In genomic region chr7:49807093-49807682, GRCm38 (mm10) we compare ENCODE assay signal across 24 mouse cellular contexts. TPM values are rescaled to one million over a fixed set of nuclear protein-coding genes. Genes with fewer than 3 reads are reported as not detected.
A peak's percentile ranks its signal among the peaks of the same experiment; 100 is the strongest.
DNase-seq lines count a peak whose midpoint lies in the region; ATAC-seq and TF ChIP-seq lines count a peak whose summit lies in the region.
"Had no signal": no experiment of that assay in that cellular context is flagged by ENCODE, and none has a peak within 500 bp of the region (broad histone marks: within the 10 kb centered on the region; RNA-seq: fewer than 3 reads in every experiment).

No protein-coding gene starts in this region.

- TF ChIP-seq CTCF in G1E (IDR thresholded peaks at IDR 0.05; ENCODE audit: low read depth, low read length) (no peak), MEL (IDR thresholded peaks at IDR 0.05 in 2 of 3, conservative IDR thresholded peaks at IDR 0.05 in 1 of 3; ENCODE audit: control insufficient read depth in 1 of 3, insufficient read depth in 1 of 3, low read depth in 2 of 3, low read length in 3 of 3, poor library complexity in 1 of 3, severe bottlenecking in 1 of 3) (no peak)

- peak; percentile 62 for ATAC-seq in G1E (ENCODE audit: extremely low read depth, insufficient number of reproducible peaks, low FRiP score, poor library complexity, severe bottlenecking)
- peak; percentile 51; the same call in 1 of the 2 replicates for ATAC-seq in megakaryocyte progenitor cell, adult 5-6 weeks (replicated peaks; ENCODE audit: poor library complexity)
- ATAC-seq: forebrain, embryonic 14.5 days; forebrain, embryonic 16.5 days had no signal

- peak; percentile 53 for DNase-seq in heart, embryonic 10.5 days (ENCODE audit: low spot score)
- DNase-seq in heart, adult 8-10 months (ENCODE audit: low spot score), result no peak
- DNase-seq in G1E (ENCODE audit: low spot score) (peak; percentile 48), MEL (ENCODE audit: low read depth, low spot score) (no peak)
- DNase-seq in spleen, postnatal 10 days (ENCODE audit: low spot score in 2 of 2), result no peak
- no peak for DNase-seq in adrenal gland, postnatal 36 days
- no peak for DNase-seq in right cerebral cortex, adult 18-20 months
- DNase-seq: adrenal gland, adult 2 months; adrenal gland, postnatal 14 days; cerebellum, adult 11 months; cerebellum, adult 18-20 months; cerebellum, adult 8-10 months; cerebellum, adult 9-11 months; cerebellum, postnatal 14 days; cerebellum, postnatal 36 days; embryo, embryonic 11 days had no signal

- TF ChIP-seq EP300 in MEL (IDR thresholded peaks at IDR 0.05; ENCODE audit: low read depth in 1 of 2, low read length in 2 of 2), result no peak

- no peaks in the 10 kb centered on the region; the same call in 1 of the 2 replicates for H3K4me1 ChIP-seq in heart, embryonic 10.5 days
- peaks cover 50% of the 10 kb centered on the region for H3K4me1 ChIP-seq in G1E (ENCODE audit: insufficient read depth, low read depth, low read length)
- peaks cover 18 to 20% of the 10 kb centered on the region in 2 experiments for H3K4me1 ChIP-seq in MEL (ENCODE audit: control insufficient read depth in 1 of 2, insufficient read depth in 2 of 2, low read length in 2 of 2)
- H3K4me1 ChIP-seq: embryonic facial prominence, embryonic 15.5 days; forebrain, embryonic 12.5 days had no signal

- WGBS in heart, embryonic 10.5 days, result 81% methylated on average over 9 of the region's 9 CpGs

- no peak for TF ChIP-seq POLR2A in MEL (IDR thresholded peaks at IDR 0.05; ENCODE audit: control insufficient read depth in 1 of 2, insufficient read depth in 1 of 2, low read depth in 1 of 2, low read length in 2 of 2, poor library complexity in 1 of 2)

- H3K27ac ChIP-seq in heart, embryonic 10.5 days, result no peak overlapping the region
- H3K27ac ChIP-seq in MEL (ENCODE audit: control insufficient read depth, low read depth, low read length), result no peak overlapping the region
- H3K27ac ChIP-seq: embryonic facial prominence, embryonic 13.5 days; embryonic facial prominence, embryonic 15.5 days; forebrain, embryonic 10.5 days; forebrain, embryonic 12.5 days had no signal

- no peaks in the 10 kb centered on the region for H3K27me3 ChIP-seq in heart, embryonic 10.5 days (ENCODE audit: insufficient read depth, poor library complexity, severe bottlenecking)
- H3K27me3 ChIP-seq in G1E (ENCODE audit: insufficient read depth, low read length) (no peaks in the 10 kb centered on the region), MEL (ENCODE audit: control insufficient read depth in 1 of 2, insufficient read depth in 2 of 2, low read length in 2 of 2) (no peaks in the 10 kb centered on the region)
- H3K27me3 ChIP-seq: embryonic facial prominence, embryonic 13.5 days; embryonic facial prominence, embryonic 15.5 days; forebrain, embryonic 12.5 days had no signal

- H3K36me3 ChIP-seq in heart, embryonic 10.5 days, result peaks cover 37% of the 10 kb centered on the region
- H3K36me3 ChIP-seq in G1E (replicated peaks), result peaks cover 74% of the 10 kb centered on the region
- peaks cover 24 to 29% of the 10 kb centered on the region in 2 experiments for H3K36me3 ChIP-seq in MEL (ENCODE audit: control insufficient read depth in 1 of 2, insufficient read depth in 2 of 2, low read length in 2 of 2)

- H3K4me3 ChIP-seq in heart, embryonic 10.5 days, result no peak overlapping the region
- H3K4me3 ChIP-seq in G1E (ENCODE audit: low read depth, low read length) (peak overlapping the region; percentile 40; the same call in 1 of the 2 replicates), MEL (ENCODE audit: control insufficient read depth in 1 of 2, insufficient read depth in 1 of 2, low read depth in 2 of 2, low read length in 2 of 2) (no peak overlapping the region)
- H3K4me3 ChIP-seq: embryonic facial prominence, embryonic 13.5 days; embryonic facial prominence, embryonic 15.5 days; erythroblast, embryonic 14.5 days; forebrain, embryonic 10.5 days; forebrain, embryonic 12.5 days had no signal

- H3K79me2 ChIP-seq in MEL (ENCODE audit: control insufficient read depth, insufficient read depth, low read length, poor library complexity), result no peaks in the 10 kb centered on the region

- no peak for TF ChIP-seq RAD21 in MEL (IDR thresholded peaks at IDR 0.05; ENCODE audit: low read depth, low read length)

- H3K9ac ChIP-seq in MEL (ENCODE audit: control insufficient read depth, low read depth, low read length, poor library complexity, severe bottlenecking), result no peak overlapping the region
- H3K9ac ChIP-seq: embryonic facial prominence, embryonic 13.5 days; embryonic facial prominence, embryonic 15.5 days; forebrain, embryonic 12.5 days had no signal

- no peaks in the 10 kb centered on the region for H3K9me3 ChIP-seq in heart, embryonic 10.5 days
- H3K9me3 ChIP-seq in G1E (replicated peaks) (no peaks in the 10 kb centered on the region), MEL (replicated peaks; ENCODE audit: insufficient read depth, low read length) (no peaks in the 10 kb centered on the region)
- H3K9me3 ChIP-seq: embryonic facial prominence, embryonic 13.5 days; embryonic facial prominence, embryonic 15.5 days; forebrain, embryonic 10.5 days; forebrain, embryonic 12.5 days had no signal

TF ChIP-seq in MEL, 35 proteins besides CTCF, POLR2A, EP300 and RAD21:
- no peak for TF ChIP-seq ZKSCAN1 (IDR thresholded peaks at IDR 0.05; ENCODE audit: low read depth, low read length)
- TF ChIP-seq RCOR1 (IDR thresholded peaks at IDR 0.05; ENCODE audit: low read depth, low read length), result no peak
- no peak for TF ChIP-seq POLR2AphosphoS2 (IDR thresholded peaks at IDR 0.05; ENCODE audit: low read length)
- no peak for TF ChIP-seq SMC3 (IDR thresholded peaks at IDR 0.05; ENCODE audit: low read depth, low read length)
- TF ChIP-seq GABPA (IDR thresholded peaks at IDR 0.05; ENCODE audit: low read depth, low read length), result no peak
- no peak for TF ChIP-seq TBP (IDR thresholded peaks at IDR 0.05; ENCODE audit: low read depth, low read length)
- TF ChIP-seq MEF2A (IDR thresholded peaks at IDR 0.05; ENCODE audit: extremely low read depth, insufficient replicate concordance, low read depth, low read length, poor library complexity, severe bottlenecking), result no peak
- 0 out of 2 replicates have a peak, but pooled peaks have one; percentile 19 for TF ChIP-seq BHLHE40 (IDR thresholded peaks at IDR 0.05; ENCODE audit: borderline replicate concordance, low read depth, low read length)
TF ChIP-seq in MEL: peak in this region for 1.

RNA-seq across cellular contexts. Expression of gene Prmt3, which starts 29.0 kb away (rescaled TPM):
- 65.2 and 69.7 TPM in 2 replicates for polyA plus RNA-seq in heart, embryonic 10.5 days (2016; fragmentation: Nextera tagmentation; extraction: Ambion mirVana)
- 10 to 100 TPM; 12.7 to 17.0 (median 15.7) TPM for total RNA-seq in heart, adult 8-10 months (2022)
- 111 and 112 TPM in 2 replicates for total RNA-seq in G1E (2014; fragmentation: Nextera tagmentation)
- total RNA-seq in G1E (2017), result 76.4 and 78.5 TPM in 2 replicates
- 113 and 128 TPM in 2 replicates for polyA plus RNA-seq in G1E (2012)
- 72.6 and 73.9 TPM in 2 replicates for total RNA-seq in MEL (2012; rRNA removed)
- polyA plus RNA-seq in MEL (2012; ENCODE audit: insufficient read depth in 1 of 2, insufficient read length in 2 of 2, low read depth in 1 of 2, low replicate concordance in 2 of 2, missing spikeins in 1 of 2), result 10 to 100 TPM; 62.5 to 63.7 TPM
- 55.0 and 73.0 TPM in 2 replicates for total RNA-seq in megakaryocyte progenitor cell, adult 5-6 weeks (2015)
- total RNA-seq in megakaryocyte progenitor cell, adult 5-6 weeks (2017), result 51.5 and 53.0 TPM in 2 replicates
- 10 to 100 TPM; 32.7 to 51.7 TPM for total RNA-seq in adrenal gland, postnatal 36 days (2021)

RNA-seq across cellular contexts. Expression of gene Htatip2, which starts 48.3 kb away (rescaled TPM):
- polyA plus RNA-seq in heart, embryonic 10.5 days (2016; fragmentation: Nextera tagmentation; extraction: Ambion mirVana), result 13.8 and 17.9 TPM in 2 replicates
- total RNA-seq in heart, adult 8-10 months (2022), result 10 to 100 TPM; 20.8 to 28.2 (median 24.6) TPM
- total RNA-seq in G1E (2014; fragmentation: Nextera tagmentation) (35.6 and 38.5 TPM in 2 replicates), G1E (2017) (25.5 and 27.8 TPM in 2 replicates), MEL (2012; rRNA removed) (22.5 and 32.8 TPM in 2 replicates)
- polyA plus RNA-seq in G1E (2012) (13.1 and 14.0 TPM in 2 replicates), MEL (2012; ENCODE audit: insufficient read depth in 1 of 2, insufficient read length in 2 of 2, low read depth in 1 of 2, low replicate concordance in 2 of 2, missing spikeins in 1 of 2) (10 to 100 TPM in 1 of 2 experiments, not detected in 1; 37.8 TPM)
- 16.0 and 18.4 TPM in 2 replicates for total RNA-seq in megakaryocyte progenitor cell, adult 5-6 weeks (2015)
- 13.4 and 13.7 TPM in 2 replicates for total RNA-seq in megakaryocyte progenitor cell, adult 5-6 weeks (2017)
- total RNA-seq in adrenal gland, postnatal 36 days (2021), result 10 to 100 TPM; 33.0 to 40.2 TPM

Comparison
In these comparisons a context has a peak if more than half of its experiments do, and no peak if none do; other contexts are left out.
1. DNase-seq: peak in heart, embryonic 10.5 days (single experiment) and G1E (single experiment); none in heart, adult 8-10 months (single experiment), MEL (single experiment), spleen, postnatal 10 days (0 of 2), adrenal gland, postnatal 36 days (0 of 2) and right cerebral cortex, adult 18-20 months (single experiment).